Mouse (Mus musculus): Measurements from ENCODE around the gene Gja6. TPM values are rescaled to one million over a fixed set of nuclear protein-coding genes. Genes with fewer than 3 reads are reported as not detected.
A peak's percentile ranks its signal among the peaks of the same experiment; 100 is the strongest.

The Gja6 gene
- 0.37 TPM in 1 of 2 replicates, not detected in the other for total RNA-seq (2021)
- long read RNA-seq, experiment 1: 0 reads
- long read RNA-seq, experiment 2: 0 reads

DNA sequence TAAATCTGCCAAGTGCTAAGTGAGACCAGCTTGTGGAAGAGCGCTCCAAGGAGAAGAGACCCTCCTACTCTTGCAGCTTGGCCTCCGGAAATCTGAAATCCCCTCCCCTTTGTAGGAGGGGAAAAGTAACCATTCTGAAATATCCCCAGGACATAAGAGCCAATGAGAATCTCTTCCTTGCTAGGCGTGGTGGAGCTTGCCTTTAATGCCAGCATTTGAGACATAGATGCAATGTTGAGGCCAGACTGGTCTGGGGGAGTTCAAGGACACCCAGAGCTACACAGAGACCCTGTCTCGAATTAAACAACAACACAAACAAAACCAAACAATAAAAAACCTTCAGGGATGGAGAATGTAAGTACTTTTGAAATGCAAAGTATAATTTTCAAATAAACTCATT, at the start of gene Gja6:
TSS of gene Gja6 (minus strand) at position 101 of the 400 bp plus-strand sequence.
- no peak for DNase-seq

GRCm38 (mm10) chrX:160949583-160949982, 42.7 kb upstream of the Gja6 start:
- DNase-seq: no peak

DNA sequence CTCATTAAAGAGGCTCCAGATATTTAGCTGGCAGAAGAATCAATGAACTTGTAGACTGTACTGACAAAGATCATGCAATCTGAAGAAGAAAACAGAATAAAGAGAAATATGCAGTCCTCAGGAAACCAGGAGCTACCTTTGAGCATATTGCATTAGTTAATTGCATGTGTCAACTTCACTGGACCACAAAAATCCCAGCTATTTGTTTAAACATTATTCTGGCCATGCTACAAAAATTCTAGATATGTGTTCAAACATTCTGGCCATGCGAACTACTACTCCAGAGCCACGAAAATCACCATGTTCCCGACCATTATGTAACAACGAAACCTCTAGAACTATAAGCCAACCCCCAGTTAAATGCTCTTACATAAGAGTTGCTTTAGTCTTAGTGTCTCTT, 37.9 kb upstream of the Gja6 start:
- DNase-seq: no peak

- peak; percentile 30 for DNase-seq
Measured at GRCm38 (mm10) chrX:160935541-160935940, 28.7 kb upstream of the Gja6 start.

DNA sequence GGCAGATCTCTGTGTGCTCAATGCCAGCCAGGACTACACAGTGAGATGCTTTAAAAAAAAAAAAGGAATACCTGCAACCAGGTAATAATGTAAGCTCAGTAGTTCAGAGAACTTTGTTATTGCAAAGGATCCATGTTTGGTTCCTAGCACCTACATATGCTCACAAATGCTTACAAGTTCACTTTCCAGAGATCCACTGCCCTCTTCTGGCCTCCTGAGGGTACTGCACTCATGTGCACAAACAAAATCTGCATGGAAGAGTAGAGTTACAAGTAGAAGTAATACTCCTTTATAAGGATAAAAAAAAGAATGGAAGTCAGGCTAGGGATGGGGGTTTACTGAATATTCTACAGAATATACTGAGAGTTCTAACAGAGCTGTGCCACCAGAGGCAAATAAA, 23.8 kb upstream of the Gja6 start:
- peak; percentile 9 for DNase-seq

- no peak for DNase-seq
Measured at GRCm38 (mm10) chrX:160928870-160929269, 22.0 kb upstream of the Gja6 start.

DNA sequence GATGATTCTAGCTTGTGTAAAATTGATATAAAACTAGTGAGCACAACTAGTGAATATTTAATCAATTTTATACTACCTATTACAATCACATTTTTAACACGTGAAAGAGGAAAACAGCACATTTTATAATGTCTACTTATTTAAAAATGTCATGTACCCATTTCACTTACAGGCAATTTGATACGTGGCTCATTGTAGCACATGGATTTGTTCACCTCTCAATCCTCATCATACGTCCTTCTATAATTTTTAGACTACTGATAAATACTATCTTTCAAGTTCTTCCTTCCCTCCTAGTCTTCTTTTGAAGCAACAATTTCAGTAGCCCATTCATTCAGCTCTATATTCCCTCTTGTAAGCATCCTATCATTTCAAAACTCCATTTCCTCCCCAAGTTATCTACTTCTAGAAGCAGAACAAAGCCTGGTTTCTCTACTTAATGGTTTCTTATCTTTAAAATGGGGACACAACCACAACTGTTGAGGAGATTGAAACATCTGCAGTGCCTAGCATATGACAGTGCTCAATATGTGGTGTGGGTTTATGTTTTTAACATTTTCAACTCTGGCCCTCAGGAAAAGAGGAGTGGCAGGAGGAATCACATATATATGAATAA, 12.3 kb upstream of the Gja6 start:
- no peak for DNase-seq

- no peak for DNase-seq
Measured at GRCm38 (mm10) chrX:160906477-160906876, 375 bp downstream of the Gja6 start.

- DNase-seq: no peak
Measured at GRCm38 (mm10) chrX:160905913-160906312, 939 bp downstream of the Gja6 start.

- no peak for DNase-seq
Measured at GRCm38 (mm10) chrX:160905041-160905678, 1.7 kb downstream of the Gja6 start.

DNA sequence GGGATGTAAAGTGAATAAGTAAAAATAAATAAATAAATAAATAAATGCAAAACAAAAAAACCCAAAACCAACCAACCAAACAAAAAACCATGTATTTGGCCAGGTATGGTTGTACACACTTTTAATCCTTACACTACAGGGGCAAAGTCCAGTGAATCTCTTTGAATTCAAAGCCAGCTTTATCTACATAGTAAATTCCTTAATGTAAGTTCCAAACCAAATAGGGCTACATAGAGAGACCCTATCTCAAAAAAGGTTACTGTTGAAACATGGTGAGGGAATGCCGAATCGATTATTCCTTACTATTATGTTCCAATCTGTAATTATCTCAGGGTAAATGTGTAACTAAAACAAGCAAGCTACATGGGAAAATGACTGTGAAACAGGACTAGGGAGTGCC, 5.7 kb downstream of the Gja6 start:
- DNase-seq: no peak

GRCm38 (mm10) chrX:160892077-160892476, 14.8 kb downstream of the Gja6 start:
- no peak for DNase-seq

DNA sequence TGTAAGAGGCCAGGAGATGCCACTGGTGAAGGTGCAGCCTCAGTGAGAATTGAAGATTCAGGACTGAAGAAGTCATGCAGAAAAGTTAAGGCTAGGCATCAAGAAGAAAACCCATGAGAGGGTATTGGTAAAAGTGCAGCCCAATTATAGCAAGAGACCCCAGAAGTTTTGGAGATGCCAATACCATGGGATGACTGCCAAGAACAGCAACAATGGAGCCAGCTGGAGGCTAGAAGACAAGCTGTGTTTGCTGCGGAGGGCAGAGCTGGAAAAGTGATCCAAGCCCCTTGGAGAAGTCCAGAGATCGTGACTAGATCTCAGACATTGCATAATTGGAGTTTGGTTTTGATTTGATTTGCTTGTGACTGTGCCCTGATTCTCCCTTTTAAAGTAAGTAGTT, 20.6 kb downstream of the Gja6 start:
- DNase-seq: no peak

- DNase-seq: no peak
Measured at GRCm38 (mm10) chrX:160866576-160866975, 40.3 kb downstream of the Gja6 start.

GRCm38 (mm10) chrX:160865022-160865421, 41.8 kb downstream of the Gja6 start:
- no peak for DNase-seq

DNA sequence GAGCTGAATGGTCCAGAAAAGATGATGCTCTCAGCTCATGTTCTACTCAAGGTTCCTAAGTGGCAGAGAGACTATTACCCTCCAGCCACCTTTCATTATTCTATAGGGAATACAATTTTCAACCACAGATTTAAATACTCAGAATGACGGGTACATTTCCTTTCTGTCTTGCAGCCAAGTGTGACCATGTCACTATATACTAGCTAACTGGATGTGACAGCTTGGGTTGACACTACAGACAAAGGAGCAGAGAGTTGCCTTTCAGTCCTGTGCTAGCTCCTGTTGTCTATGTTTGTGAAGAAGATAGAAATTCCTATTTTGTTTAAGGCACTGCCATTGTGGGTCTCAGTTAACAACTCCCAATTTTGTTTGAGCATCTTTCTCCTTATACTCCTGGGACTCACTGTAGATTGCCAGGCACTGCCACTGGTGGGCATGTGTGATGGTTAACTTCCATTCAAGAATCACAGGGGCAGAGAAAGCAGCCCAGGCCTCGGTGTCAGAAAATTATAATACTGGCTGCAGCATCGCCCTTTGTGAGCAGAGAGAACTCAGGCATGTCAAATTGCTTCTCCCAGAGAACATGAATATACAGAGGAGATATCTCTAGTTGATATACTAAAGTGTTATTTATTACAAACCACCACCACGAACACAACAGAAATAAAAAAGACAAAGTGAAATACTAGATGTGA, 43.0 kb downstream of the Gja6 start:
- no peak for DNase-seq

Other genes starting within 250 kb of the Gja6 start
- not detected in 2 replicates for gene Ppef1, start 171.3 kb downstream of the Gja6 start, total RNA-seq (2021)
- gene Rs1, start 139.0 kb downstream of the Gja6 start, total RNA-seq (2021): not detected in 2 replicates
- gene Cdkl5, start 87.7 kb upstream of the Gja6 start, total RNA-seq (2021): 13.8 and 14.2 TPM in 2 replicates
- 2.1 and 2.4 TPM in 2 replicates for gene Scml2, start 210.1 kb upstream of the Gja6 start, total RNA-seq (2021)